Mouse (Mus musculus) spleen, adult 2 months (tissue): ENCODE results near the gene Tmem273.

Source experiments
- CTCF ChIP-seq: fragments of 200-500 bp; IDR thresholded peaks from 2 replicates; pipeline ENCODE4 v1.5.1; 2011; ENCODE audit warnings: mild to moderate bottlenecking, inconsistent platforms; ENCODE audit not compliant: insufficient read depth, insufficient read length, insufficient replicate concordance; ENCODE audit errors: extremely low read depth
- POLR2A ChIP-seq: fragments of 200-500 bp; IDR thresholded peaks from 2 replicates; pipeline ENCODE4 v1.6.1; 2011; ENCODE audit warnings: low read depth, low read length, inconsistent platforms

DNA sequence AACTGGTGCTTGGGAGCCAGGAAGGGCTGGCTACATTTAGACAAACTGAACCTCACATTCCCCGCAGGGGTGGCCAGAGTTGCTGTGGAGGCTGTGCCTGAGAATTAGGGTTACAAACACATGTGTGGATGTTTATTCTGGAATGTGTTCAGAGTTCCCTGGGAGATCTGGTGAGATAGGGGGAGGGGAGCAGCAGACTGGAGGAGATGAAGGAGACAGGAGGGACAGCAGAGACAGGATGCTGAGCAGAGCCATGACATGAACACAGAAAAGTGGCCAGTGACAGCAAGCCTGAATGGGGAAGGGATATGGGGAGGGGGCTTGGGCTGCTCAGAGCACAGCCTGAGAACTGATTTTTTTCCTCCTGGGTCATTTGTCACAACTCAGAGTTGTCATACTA, 33.5 kb downstream of the Tmem273 start:
- TF ChIP-seq CTCF (no peak), POLR2A (no peak)
